Mouse (Mus musculus) cerebellum, postnatal 14 days (tissue): ENCODE data around the gene Gsdma.

ENCODE experiments used
- DNase-seq, 2 experiments: peaks; one replicate each; pipeline ENCODE4 v3.0.0; 2021; ENCODE audit warnings: mixed read lengths in 2 of 2

Gene Gsdma

DNA sequence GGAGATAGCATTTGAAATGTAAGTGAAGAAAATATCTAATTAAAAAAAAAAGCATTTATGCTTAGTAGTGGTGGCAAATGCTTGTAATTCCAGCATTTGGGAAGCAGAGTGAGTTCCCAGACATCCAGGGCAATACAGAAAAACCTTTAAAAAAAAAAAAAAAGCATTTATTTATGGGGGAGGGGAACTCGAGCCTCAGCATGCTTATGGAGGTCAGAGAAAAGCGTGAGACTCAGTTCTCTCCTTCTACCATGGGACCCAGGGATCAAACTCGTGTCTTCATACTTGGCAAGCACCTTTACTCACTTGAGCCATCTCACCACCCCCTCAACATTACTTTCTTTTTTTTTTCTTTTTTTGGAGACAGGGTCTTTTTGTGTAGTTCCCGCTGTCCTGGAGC lies 17.0 kb downstream of the Gsdma start:
- no peak for DNase-seq

DNA sequence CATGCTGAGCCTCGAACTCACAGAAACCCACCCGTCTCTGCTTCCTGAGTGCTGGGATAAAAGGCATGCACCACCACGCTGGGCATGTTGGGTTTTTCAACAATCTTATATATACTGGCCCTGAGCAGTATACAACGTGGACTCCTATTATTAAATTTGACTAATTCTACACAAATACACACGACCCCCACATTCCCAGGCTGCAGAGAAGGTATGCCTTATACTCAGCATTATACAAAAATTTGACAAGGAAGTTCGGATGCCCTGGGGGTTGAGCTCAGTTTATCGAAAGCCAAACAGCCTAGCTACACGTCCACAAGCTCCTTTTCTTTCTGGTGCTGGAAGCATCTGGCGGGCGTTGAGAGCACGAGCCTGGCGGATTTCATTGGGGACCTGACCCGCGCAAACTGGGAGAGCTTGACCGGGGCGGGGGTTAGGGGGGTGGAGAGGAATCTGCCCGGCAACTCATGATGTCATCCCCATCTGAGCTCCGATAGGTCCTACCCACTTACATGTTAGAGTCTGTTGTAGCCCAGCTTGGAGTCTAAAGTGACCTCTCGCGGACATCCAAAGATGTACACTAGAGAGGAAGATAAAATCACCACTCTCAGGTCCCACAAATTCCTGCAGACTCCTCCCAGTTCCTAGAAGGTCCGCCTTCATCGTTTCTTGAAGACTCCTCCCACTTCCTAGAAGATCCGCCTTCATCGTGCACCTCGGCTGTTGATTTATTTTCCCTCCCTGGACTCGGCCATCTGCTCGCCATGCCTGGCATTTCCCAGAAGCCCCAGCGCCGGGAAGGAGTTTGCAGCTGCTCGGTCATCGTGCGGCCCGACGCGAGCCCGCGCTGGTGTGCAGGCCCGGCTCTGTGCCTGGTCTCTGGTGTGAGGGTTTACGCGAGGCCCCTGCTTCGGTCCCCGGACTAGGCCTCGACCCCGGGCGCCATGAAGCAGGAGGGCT lies 17.9 kb downstream of the Gsdma start, which contains the start of gene Psmd3:
Gene Psmd3 (plus strand): TSS at position 769 of the 960 bp plus-strand sequence.
- DNase-seq: peak; percentile 97 to 98

DNA sequence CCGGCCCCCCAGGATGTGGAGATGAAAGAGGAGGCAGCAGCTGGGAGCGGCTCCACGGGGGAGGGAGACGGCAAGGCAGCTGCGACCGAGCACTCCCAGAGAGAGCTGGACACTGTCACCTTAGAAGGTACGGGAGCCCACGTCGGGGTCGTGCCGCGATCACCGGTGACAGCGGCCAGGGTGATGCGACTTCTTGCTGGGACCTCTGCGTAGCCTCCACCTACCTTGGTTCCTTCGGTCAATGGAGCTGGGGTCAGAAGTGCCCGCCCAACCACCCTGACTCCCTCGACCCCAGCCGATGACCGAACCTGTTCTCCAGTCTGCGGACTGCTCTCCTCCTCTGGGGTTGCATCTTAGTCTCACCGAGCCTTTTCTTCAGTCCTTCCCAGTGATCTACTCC lies 18.7 kb downstream of the Gsdma start:
- no peak for DNase-seq

DNA sequence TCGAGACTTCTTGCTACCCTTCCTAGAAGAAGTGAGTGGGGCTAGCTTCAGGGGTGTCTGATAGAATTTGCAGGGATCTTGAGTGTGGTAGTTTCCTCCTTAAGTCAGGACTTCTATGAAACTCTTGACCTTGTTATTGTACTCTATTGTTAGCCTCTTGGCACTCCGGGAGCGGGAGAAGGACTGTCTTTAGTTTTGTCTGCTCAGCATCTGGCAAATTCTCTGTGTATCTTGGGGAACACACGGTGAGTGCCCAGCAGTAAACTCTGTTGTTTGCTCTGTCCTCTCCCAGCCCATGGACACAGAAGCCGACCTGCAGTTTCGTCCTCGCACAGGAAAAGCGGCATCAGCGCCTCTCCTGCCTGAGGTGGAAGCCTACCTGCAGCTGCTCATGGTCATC lies 21.5 kb downstream of the Gsdma start:
- no peak for DNase-seq

DNA sequence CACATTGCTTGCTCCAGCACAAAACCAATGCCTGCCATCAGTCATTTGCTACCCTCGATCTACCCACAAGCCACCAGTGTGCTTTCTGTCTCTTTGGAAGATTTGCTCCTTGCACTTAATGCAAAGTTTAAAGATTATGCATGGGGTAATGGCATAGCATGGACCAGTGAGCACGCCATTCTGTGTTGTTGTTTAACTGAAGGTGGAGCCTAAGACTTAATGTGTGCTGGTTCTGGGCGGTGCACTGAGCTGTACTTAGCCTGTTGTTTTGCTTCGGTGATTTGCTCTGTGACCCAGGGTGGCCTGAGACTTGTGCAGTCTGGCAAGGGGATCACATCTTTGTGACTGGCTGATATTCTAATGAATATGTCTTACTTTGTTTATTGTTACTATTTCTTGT lies 22.8 kb downstream of the Gsdma start:
- DNase-seq: no peak

DNA sequence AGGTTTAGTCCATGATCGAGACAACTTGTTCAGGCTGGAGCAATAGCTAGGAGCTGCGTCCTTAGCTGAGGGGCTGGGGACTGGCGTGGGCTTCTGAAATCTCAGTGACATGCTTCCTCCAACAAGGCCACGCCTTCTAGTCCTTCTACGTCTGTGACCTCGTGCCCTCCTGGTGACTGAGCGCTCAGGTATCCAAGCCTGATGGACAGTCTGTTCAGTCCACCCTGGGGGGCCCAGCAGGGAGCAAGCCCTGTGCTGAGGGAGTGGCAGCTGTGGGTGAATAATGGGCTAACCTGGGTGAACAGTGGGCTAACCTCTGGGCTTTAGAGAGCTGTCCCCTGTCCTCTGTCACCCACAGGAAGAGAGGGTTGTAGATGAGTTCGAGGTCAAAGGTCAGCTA lies 23.9 kb downstream of the Gsdma start:
- DNase-seq: no peak

DNA sequence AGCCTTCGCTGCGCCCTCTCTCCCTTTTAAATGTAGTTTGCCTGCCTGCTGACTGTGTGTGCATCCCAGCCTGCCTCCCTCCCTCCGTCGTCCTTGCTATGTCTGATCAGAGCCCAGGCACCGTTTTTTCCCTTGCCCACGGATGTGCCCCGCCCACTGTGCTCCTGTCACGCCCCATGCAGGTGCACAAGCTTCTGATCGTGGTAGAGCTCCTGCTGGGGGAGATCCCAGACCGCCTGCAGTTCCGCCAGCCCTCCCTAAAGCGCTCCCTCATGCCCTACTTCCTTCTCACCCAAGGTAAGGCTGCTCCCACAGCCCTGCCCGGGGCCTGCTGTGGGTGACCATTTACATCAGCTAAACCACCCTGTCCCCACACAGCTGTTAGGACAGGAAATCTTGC lies 29.1 kb downstream of the Gsdma start:
- DNase-seq: peak in 1 of 2 experiments; percentile 4

DNA sequence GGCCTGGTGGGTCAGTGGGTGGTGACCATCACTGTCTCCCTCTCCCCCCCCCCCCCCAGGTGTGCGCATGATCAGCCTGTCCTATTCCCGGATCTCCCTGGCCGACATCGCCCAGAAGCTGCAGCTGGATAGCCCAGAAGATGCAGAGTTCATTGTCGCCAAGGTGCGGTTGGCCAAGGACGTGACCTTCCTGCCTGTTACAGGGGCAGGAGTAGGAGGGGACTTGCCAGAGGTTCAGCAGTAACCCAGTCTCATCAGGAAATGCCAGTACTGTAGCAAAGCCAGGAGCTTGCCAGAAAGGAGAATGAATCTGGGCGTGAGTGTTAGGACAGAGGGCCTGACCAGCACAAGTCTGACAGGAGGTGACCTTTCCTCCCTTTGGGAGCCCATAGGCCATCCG lies 29.6 kb downstream of the Gsdma start:
- DNase-seq: peak in 1 of 2 experiments; percentile 6

DNA sequence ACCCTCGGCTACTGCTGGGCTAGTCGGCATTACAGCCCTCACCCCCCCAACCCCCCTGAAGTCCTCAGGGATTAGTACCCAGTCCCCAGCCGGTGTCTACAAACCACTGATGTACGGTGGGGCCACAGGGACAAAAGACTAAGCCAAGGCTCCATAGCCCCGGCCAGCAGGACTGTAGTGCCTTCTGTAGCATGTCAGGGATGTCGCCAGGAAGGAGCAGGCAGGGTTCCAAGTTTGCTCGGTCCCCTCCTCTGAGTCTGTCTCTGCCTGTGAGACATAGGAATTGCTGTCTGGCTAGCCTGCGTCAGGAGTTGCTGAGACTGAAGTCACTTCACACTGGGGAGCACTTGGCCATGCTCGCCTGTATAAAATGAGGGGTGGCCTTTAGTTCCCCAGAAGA lies 30.1 kb downstream of the Gsdma start:
- DNase-seq: peak; percentile 39 to 69

DNA sequence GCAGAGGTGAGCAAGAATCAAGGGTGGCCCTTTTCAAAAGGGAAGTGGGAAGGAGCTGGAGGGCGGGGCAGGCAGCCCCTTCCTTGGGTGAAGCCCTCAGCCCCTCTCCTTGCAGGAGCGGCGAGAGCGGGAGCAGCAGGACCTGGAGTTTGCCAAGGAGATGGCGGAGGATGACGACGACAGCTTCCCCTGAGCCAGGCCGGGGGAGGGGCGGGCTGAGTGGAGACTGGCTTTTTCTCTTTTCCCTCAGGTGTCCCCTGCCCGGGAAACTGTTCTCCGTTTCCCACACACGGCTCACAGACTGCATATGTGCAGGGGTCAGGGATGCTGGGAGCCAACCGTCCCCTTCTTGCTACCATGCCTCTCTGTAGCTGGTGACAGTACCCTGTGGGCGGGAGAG lies 31.3 kb downstream of the Gsdma start:
- DNase-seq: peak; percentile 28 to 63

DNA sequence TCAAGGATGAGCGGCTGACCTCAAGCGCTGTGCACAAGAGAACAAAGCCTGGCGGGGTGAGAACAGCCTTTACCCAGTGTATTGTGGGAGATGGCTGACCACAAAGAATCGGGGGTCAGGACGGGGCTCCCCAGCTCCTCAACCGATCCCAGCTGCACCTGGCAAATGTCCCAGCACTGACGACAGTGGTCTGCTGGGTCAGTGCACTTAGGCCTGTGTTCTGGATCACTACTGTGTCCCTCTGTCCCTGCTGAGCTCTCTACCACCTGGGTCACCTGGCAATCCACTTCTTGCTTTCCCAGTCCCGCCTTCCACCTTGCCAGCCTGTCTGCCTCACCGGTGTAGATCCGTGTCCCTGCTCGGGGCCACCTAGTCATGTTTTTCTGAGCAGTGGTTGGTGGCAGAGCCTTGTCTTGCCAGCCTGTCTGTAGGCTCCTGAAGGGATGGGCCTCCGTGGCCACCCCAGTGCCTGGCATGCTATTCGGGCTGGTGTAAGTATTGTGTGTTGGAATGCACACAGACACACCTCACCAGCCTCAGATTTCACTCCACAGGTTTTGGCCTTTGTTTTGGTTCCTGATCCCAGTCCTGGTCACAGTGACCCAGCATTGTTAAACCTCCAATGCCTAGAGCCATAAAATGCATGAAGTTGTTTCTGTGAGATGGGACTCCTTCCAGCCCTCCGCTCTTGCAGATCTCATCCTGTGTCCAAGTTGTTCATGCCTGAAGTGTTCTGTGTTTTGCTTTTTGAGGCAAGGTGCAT lies 32.5 kb downstream of the Gsdma start:
- DNase-seq: peak in 1 of 2 experiments; percentile 10

DNA sequence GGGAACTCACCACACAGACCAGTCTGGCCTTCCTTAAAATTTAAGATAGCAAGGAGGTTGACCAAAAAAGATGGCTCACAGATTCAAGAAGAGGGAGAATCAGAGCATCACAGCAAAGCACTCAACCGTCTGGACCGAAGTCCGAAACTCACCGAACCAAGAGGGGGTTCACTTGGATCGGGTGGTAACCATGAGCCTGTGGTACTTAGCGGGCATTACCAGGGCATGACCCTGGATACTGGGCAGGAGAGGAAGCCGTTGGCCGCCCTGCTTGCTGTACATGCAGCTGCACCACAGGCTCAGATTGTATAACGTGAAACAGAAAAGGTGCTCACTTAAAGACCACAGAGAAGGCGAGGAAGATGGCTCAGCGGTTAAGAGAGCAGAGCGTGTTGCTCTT lies 33.1 kb downstream of the Gsdma start:
- no peak for DNase-seq

DNA sequence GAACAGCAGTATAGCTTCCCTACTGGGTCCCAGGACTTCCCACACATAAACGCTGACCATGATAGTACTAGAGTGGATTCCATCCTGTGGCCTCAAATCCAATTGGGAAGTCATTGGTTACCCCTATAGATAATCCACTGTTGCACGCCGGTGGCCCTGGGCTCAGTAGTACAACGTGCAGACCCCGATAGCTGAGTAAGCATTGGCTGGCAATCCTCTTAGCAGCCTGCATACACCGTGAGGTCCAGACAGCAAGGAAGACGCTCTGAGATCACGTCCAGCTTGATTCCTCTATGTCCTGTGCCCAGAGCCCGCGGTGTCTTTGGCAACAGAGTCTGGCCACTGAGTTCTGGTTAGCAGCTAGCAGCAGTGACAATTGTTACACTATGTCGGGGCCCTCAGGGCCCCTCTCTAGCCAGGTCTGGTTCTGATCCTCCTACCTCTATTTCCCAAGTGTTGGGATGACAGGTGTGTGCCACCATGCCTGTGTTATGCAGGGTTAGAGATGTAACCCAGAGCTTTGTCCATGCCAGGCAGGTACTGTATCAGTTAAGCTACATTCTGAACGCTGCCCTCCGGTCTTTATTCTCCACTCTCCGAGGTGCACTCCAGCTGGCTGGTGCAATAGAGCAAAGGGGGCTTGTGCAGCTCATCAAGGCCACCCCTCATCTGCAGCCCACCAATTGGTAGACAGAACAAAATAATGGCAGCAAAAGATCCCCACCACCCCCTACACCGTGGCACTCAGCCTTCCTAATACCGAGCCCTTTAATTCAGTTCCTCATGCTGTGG lies 34.9 kb downstream of the Gsdma start:
- DNase-seq: peak in 1 of 2 experiments; percentile 48

DNA sequence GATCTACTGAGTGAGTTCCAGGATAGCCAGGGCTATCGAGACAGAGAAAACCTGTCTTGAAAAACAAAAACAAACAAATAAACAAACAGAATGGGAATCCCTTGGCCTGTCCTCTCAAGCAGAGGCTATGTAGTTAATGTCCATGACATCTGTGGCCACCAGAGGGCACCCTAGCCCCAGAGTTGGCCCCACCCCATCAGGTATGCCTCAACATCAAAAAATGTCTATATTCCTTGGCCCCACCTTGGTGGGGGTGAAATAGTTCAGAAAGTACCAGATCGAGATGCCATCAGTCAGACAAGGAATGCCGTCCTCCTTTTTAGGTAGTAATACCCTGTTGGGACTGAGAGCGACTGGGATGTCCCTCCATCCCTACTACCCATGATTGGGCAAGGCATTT lies 35.8 kb downstream of the Gsdma start:
- DNase-seq: peak; percentile 91 to 92

DNA sequence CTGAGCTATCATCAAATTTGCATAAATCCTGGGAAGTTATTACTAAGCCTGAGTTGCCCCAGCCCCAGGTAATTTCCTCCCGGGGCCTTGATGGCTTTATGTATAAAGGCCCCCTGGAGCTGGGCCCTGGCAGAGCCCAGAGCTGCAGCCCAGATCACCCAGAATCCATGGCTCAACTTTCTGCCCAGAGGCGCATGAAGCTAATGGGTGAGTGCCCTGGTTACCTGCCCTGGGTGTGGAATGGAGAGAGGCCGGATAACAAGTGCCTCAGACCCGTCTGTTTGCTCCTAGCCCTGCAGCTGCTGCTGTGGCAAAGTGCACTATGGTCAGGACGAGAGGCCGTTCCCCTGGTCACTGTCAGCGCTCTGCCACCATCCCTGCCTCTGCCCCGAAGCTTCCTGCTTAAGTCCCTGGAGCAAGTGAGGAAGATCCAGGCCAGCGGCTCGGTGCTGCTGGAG lies 37.1 kb downstream of the Gsdma start, which contains the start of gene Csf3:
Gene Csf3 (plus strand): TSS at position 51 of the 458 bp plus-strand sequence.
- DNase-seq: no peak

DNA sequence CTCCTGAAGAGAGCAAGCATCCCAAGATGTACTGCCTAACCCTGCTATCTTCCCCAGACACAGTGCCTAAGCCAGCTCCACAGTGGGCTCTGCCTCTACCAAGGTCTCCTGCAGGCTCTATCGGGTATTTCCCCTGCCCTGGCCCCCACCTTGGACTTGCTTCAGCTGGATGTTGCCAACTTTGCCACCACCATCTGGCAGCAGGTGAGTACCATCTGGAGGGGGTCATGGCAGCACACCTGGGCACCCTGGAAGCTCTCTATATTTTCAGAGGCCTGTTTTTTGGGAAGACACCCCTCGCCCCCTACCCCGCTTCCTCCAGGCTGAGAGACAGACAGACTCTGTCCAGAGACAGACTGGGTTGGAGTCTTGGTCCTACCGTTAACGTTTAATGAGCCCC lies 38.2 kb downstream of the Gsdma start:
- DNase-seq: no peak

DNA sequence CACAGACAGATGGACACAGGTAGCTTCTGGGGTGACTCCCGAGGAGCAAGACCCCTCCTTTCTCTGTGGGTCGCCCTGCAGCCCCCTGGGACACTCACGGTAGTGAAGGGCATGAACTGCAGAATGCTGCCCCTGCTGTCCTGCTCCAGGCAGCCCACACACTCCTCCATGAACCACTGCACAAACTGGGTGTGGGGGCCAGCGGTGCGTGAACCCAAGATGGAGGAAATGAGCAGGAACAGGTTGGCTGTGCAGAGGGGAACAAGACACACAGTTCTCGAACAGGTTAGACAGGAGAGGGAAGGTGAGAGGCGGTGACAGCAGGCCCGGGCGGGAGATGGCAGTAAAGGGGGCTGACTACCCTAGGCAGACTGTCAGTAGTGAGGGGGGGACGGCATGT lies 40.9 kb downstream of the Gsdma start:
- no peak for DNase-seq

DNA sequence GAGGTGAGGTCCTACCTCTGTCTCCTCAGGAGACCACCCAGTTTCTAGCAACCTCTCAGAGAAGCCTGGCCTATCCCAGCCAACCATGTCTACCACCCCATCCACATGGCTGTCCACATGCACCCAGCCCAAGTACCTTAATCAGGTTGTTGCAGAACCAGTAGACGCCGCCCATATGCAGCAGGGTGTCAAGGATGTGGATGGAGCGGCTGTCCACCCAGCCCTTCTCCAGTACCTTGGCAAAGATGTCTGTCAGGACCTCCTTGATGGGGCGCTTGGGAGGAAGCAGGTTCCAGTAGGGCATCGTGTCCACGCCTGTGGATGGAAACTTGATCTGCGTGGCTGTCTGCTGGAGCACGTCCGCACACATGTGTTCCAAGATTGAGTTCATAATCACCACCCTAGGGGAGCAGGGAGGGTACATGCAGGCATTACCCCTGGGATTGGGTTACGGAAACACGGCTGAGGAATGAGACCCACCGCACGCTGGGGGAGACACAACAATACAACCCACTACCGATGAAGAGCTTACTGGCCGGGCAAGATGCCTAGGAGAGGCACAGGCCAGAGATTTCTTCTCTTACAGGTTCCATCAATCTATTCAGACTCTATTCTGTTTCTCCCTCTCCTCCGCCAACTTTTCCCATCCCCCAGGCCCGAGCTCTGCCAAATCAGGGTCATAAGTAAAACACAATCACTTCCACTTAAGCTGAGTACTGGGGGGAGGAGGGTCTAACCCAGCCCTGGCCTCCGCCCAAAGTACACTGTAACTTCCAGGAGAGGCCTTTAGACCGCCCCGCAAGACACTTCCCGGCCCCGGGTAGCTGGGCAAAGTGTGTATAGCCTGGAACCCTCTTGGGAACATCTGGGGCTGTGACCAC lies 43.5 kb downstream of the Gsdma start:
- no peak for DNase-seq

DNA sequence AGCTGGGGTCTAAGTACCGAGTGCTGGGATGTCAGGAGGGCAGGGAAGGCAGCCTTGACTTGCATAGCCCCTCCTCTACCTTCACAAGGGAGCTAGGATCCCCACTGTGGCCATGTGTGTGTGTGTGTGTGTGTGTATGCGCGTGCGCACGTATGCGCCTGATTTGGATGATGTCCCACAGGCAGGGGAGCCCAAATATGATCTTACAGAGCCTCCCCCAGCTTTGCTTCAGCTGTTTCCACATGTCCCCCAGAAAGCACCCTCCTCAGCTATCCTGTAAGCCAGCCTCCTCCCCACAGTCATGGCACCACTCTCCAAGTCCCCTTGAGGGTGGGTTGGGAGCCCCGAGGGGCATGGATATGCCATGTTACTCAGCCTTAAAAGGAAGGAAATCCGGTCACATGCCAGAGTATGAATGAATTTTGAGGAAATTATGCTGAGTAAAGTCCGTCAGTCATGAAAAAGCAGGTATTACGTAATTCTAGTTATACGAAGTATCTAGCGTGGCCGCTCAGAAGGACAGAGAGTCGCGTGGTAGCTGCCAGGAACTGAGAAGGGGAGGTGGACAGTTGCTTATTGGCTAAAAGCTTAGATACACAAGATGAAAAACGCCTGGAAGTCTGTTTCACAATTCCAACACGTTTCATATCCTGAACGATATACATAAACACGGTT lies 44.3 kb downstream of the Gsdma start:
- no peak for DNase-seq

DNA sequence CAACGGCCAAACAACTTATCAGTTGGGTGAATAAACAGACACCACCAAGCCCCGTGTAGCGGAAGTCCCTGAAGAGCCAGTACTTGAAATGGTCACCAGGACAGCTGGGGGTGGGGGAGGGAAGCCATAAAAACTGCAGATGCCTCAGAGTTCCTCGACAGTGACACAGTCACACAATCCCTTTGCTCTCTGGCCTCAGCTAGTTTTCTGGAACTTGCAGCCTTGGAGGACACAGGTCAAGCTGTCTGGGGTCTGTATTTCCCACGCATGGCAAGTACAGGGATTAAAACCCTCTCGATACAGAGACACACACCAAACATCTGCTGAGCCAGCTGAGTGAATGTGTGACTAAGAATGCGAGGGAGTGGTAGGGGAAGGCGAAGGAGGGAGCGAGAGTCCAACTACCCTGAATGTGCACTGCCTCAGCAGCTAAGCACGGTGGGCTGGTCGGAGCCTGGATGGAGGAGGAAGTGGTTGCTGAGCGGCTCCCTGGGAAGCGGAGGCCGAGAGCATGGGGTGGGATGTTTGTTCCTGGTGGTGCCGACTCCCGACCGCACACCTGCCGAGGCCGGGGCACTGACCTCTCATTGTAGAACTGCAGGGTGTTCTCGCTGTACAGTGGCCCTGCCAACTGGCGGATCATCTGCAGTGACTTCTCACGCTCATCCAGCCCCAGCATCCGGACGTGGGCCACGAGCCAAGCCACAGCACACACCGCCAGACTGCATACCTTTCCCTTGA lies 45.0 kb downstream of the Gsdma start:
- no peak for DNase-seq
